Mouse (Mus musculus) midbrain, embryonic 11.5 days (tissue): ENCODE measurements around the gene Gm45799. TPM values are rescaled to one million over a fixed set of nuclear protein-coding genes. Genes with fewer than 3 reads are reported as not detected.

Experiments
- polyA plus RNA-seq: library from polyadenylated mRNA; unstranded; fragments of >200 nt; fragmentation: Nextera tagmentation; extraction: Ambion mirVana; gene quantifications from 2 replicates; pipeline ENCODE4 v1.2.1, GENCODE M21; 2014

Gene Gm45799
- polyA plus RNA-seq, 1 experiment from 2014 or later, result 10.5 TPM

Other genes starting within 250 kb of the Gm45799 start
- 25.4 and 30.4 TPM in 2 replicates for gene Fam160a2, start 240.5 kb upstream of the Gm45799 start, polyA plus RNA-seq
- gene Cnga4, start 236.0 kb upstream of the Gm45799 start, polyA plus RNA-seq, result not detected in 2 replicates
- gene Cckbr, start 214.8 kb upstream of the Gm45799 start, polyA plus RNA-seq, result 0.14 and 0.28 TPM in 2 replicates
- 24.2 and 24.9 TPM in 2 replicates for gene Cavin3, start 158.3 kb upstream of the Gm45799 start, polyA plus RNA-seq
- 42.0 and 47.3 TPM in 2 replicates for gene Smpd1, start 86.2 kb upstream of the Gm45799 start, polyA plus RNA-seq
- 100 and 103 TPM in 2 replicates for gene Apbb1, start 58.9 kb upstream of the Gm45799 start, polyA plus RNA-seq
- gene Hpx, start 40.4 kb upstream of the Gm45799 start, polyA plus RNA-seq, result 0.11 and 0.29 TPM in 2 replicates
- gene Trim3, start 7.0 kb upstream of the Gm45799 start, polyA plus RNA-seq, result 20.3 and 23.8 TPM in 2 replicates
- gene Timm10b, start 496 bp upstream of the Gm45799 start, polyA plus RNA-seq, result 118 and 141 TPM in 2 replicates
- gene Arfip2, start 136 bp upstream of the Gm45799 start, polyA plus RNA-seq, result 70.1 and 72.9 TPM in 2 replicates
- gene Dnhd1, start 10.3 kb downstream of the Gm45799 start, polyA plus RNA-seq, result 1.00 and 1.3 TPM in 2 replicates
- gene Ilk, start 96.0 kb downstream of the Gm45799 start, polyA plus RNA-seq, result 238 and 241 TPM in 2 replicates
- 41.2 and 45.0 TPM in 2 replicates for gene Rrp8, start 96.8 kb downstream of the Gm45799 start, polyA plus RNA-seq
- 163 and 195 TPM in 2 replicates for gene Taf10, start 103.8 kb downstream of the Gm45799 start, polyA plus RNA-seq
- gene Tpp1, start 111.7 kb downstream of the Gm45799 start, polyA plus RNA-seq, result 54.1 and 57.9 TPM in 2 replicates
- gene Dchs1, start 147.1 kb downstream of the Gm45799 start, polyA plus RNA-seq, result 10.7 and 12.7 TPM in 2 replicates
- 245 and 258 TPM in 2 replicates for gene Mrpl17, start 170.5 kb downstream of the Gm45799 start, polyA plus RNA-seq